Mouse (Mus musculus): ENCODE results near the gene Sipa1l1. TPM values are rescaled to one million over a fixed set of nuclear protein-coding genes. Genes with fewer than 3 reads are reported as not detected.
A peak's percentile ranks its signal among the peaks of the same experiment; 100 is the strongest.
"Not testable (repeated sequence)": the region's sequence is repeated elsewhere in the genome, so short reads cannot be mapped to it uniquely, and the experiment has no call there.

Sipa1l1 gene
- polyA plus RNA-seq, 1 experiment from 2014 or later: 39.0 TPM

GRCm38 (mm10) chr12:82468416-82468815 lies 299.3 kb downstream of the Sipa1l1 start:
- no peak for ATAC-seq (ENCODE audit: insufficient number of reproducible peaks, low FRiP score, low TSS enrichment, low read depth)
- no peaks in the 10 kb centered on the region for H3K9me3 ChIP-seq
- no peaks in the 10 kb centered on the region for H3K36me3 ChIP-seq
- H3K9ac ChIP-seq: no peak overlapping the region
- no peaks in the 10 kb centered on the region for H3K27me3 ChIP-seq
- H3K4me3 ChIP-seq: no peak overlapping the region
- WGBS: 47% methylated on average over 5 of the region's 5 CpGs
- H3K27ac ChIP-seq: no peak overlapping the region
- no peak overlapping the region for H3K4me2 ChIP-seq
- peaks cover 11% of the 10 kb centered on the region for H3K4me1 ChIP-seq

DNA sequence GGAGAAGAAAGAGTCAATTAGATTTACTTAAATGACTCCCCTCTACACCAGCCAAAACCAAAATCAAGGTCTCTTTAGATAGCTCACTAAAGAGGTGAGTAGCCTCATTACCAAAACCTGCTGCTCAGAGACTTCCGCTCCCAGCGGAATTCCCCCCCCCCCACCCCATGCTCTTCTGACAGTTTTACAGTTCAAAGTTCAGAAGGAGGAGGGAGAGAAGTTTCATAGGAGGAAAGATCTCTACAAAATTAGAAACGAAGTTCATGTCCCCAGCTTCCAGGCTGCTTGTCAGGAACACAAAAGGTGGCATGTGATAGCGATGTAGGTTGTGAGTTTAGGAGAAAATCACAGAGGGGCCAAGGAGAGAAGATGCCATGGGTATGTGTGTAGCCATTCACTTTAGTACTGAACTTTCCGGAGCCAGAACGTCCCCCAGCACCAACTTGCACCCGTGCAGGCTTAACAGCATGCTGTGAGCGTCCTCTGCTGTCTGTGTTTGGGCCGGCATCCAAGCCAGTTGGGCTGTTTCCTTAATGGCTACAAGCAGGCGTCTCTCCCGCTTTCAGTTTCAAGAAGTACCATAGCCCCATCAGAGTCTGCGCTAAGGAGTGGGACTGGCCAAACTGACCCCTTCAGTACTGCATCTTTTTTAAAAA lies 300.7 kb downstream of the Sipa1l1 start:
- ATAC-seq (ENCODE audit: insufficient number of reproducible peaks, low FRiP score, low TSS enrichment, low read depth): peak; percentile 80
- peak overlapping the region; percentile 48 for H3K4me3 ChIP-seq
- H3K9ac ChIP-seq: peak overlapping the region; percentile 23; the same call in 1 of the 2 replicates
- peaks cover 11% of the 10 kb centered on the region for H3K4me1 ChIP-seq
- no peaks in the 10 kb centered on the region for H3K9me3 ChIP-seq
- peak overlapping the region; percentile 86 for H3K4me2 ChIP-seq
- no peaks in the 10 kb centered on the region for H3K36me3 ChIP-seq
- H3K27me3 ChIP-seq: no peaks in the 10 kb centered on the region
- peak overlapping the region; percentile 81 for H3K27ac ChIP-seq
- WGBS: 2% methylated on average over 12 of the region's 12 CpGs

DNA sequence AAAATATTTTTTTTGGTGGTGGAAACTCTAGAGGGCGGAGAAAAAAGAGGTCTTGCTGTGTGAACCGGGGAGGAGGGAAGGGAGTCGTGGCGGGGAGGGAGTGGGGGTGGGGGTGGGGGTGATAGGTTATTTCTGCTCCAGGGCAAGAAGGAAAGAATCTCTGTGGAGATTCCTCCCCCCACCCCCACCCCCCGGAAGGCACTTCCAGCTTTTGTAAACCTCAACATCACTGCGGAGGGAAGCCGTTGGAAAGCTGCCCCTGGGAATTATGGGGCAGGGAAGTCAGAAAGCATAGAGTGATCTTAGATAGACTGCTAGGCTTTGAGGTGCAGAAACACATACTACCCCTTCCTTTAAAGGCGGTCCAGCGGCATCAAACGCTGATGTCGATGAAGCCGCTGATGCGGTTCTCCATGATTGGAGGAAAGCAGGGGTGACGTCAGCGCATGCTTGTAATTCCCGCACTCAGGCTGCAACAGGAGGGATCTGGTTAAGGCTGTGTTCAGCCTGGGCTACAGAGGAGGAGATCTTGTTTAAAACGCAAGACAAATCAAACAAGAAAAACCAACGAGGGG lies 301.3 kb downstream of the Sipa1l1 start:
- Histone ChIP-seq H3K4me1 (peaks cover 11% of the 10 kb centered on the region), H3K27ac (peak overlapping the region; percentile 81), H3K9ac (peak overlapping the region; percentile 23; the same call in 1 of the 2 replicates)

DNA sequence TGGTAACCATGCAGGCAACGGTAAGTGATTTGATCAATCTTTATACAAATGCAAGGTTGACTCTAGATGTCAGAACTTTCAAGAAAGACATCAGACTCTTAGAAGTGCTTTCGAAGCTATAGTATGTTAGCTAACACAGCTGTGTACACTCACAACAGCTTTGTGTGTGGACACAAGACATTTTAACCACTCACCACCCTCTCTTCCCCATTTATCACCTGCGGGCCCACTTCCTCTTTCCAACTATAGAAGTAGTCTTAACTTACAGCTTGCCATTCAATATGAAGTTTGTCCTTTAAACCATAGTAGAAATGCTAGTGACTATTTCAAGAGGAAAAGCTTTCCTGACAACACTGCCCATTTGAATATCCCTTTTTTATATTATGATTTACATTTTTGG lies 303.7 kb downstream of the Sipa1l1 start:
- no peak for ATAC-seq (ENCODE audit: insufficient number of reproducible peaks, low FRiP score, low TSS enrichment, low read depth)
- Histone ChIP-seq H3K9ac (no peak overlapping the region), H3K36me3 (no peaks in the 10 kb centered on the region), H3K4me2 (no peak overlapping the region), H3K27ac (no peak overlapping the region), H3K4me1 (peaks cover 13% of the 10 kb centered on the region), H3K9me3 (no peaks in the 10 kb centered on the region), H3K27me3 (no peaks in the 10 kb centered on the region), H3K4me3 (no peak overlapping the region)
- 89% methylated on average over 3 of the region's 3 CpGs for WGBS

More for the DNA sequence above, 301.3 kb downstream of the Sipa1l1 start:
- WGBS: 2% methylated on average over 18 of the region's 18 CpGs
- no peaks in the 10 kb centered on the region for H3K27me3 ChIP-seq
- H3K4me3 ChIP-seq: peak overlapping the region; percentile 48
- peak overlapping the region; percentile 86 for H3K4me2 ChIP-seq
- H3K36me3 ChIP-seq: no peaks in the 10 kb centered on the region
- H3K9me3 ChIP-seq: no peaks in the 10 kb centered on the region
- ATAC-seq (ENCODE audit: insufficient number of reproducible peaks, low FRiP score, low TSS enrichment, low read depth): peak; percentile 79

GRCm38 (mm10) chr12:82473238-82473637 lies 304.1 kb downstream of the Sipa1l1 start:
- H3K27ac ChIP-seq: no peak overlapping the region
- no peaks in the 10 kb centered on the region for H3K27me3 ChIP-seq
- no peak for ATAC-seq (ENCODE audit: insufficient number of reproducible peaks, low FRiP score, low TSS enrichment, low read depth)
- peaks cover 15% of the 10 kb centered on the region for H3K4me1 ChIP-seq
- no peak overlapping the region for H3K9ac ChIP-seq
- H3K4me2 ChIP-seq: no peak overlapping the region
- no peaks in the 10 kb centered on the region for H3K9me3 ChIP-seq
- H3K36me3 ChIP-seq: no peaks in the 10 kb centered on the region
- 89% methylated on average over 4 of the region's 4 CpGs for WGBS
- H3K4me3 ChIP-seq: no peak overlapping the region

DNA sequence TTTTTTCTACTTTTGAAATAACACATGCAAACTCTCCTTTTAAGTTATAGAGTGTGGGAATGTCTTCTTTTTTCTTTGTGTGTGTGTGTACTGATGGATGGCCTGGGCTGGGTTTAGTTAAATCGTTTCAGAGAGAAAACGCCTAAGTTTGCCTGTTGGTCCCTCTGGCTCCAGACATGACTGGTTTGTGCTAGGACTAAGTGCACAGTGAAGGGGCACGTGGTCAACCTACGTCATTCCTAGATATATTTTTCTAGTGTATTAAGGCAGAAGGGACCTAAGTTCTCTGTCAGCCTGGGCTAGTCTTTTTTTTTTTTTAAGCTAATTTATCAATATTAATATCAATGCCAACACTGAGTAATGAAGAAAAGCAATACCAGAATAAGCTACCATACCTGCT lies 305.3 kb downstream of the Sipa1l1 start:
- Histone ChIP-seq H3K27ac (no peak overlapping the region), H3K4me2 (no peak overlapping the region), H3K27me3 (no peaks in the 10 kb centered on the region), H3K4me1 (peaks cover 17% of the 10 kb centered on the region), H3K36me3 (no peaks in the 10 kb centered on the region), H3K4me3 (no peak overlapping the region), H3K9ac (no peak overlapping the region), H3K9me3 (no peaks in the 10 kb centered on the region)
- 85% methylated on average over 4 of the region's 4 CpGs for WGBS
- ATAC-seq (ENCODE audit: insufficient number of reproducible peaks, low FRiP score, low TSS enrichment, low read depth): no peak

DNA sequence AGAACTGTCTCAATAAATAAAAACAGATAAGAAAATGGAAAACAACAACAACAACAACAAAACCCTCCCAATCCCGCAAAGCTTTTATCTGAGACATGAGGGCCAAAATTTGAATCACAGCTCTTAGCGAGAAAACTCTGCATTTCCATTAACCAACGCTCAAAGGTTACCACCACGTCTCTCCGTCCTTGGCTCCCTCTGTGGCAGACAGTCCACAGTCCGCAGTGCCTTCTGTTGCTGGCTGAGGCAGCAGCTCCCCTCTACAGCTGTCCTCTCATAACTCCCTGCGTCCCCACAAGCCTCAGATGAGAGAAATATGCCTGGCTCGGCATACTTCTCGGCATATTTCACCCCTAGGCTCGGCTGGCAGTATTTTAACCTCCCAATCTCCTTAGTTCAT lies 306.9 kb downstream of the Sipa1l1 start:
- H3K27me3 ChIP-seq: no peaks in the 10 kb centered on the region
- H3K4me2 ChIP-seq: no peak overlapping the region
- H3K27ac ChIP-seq: no peak overlapping the region
- WGBS: 80% methylated on average over 10 of the region's 10 CpGs
- no peak overlapping the region for H3K4me3 ChIP-seq
- H3K9me3 ChIP-seq: no peaks in the 10 kb centered on the region
- no peak for ATAC-seq (ENCODE audit: insufficient number of reproducible peaks, low FRiP score, low TSS enrichment, low read depth)
- no peak overlapping the region for H3K9ac ChIP-seq
- no peaks in the 10 kb centered on the region for H3K36me3 ChIP-seq
- peaks cover 12% of the 10 kb centered on the region for H3K4me1 ChIP-seq

DNA sequence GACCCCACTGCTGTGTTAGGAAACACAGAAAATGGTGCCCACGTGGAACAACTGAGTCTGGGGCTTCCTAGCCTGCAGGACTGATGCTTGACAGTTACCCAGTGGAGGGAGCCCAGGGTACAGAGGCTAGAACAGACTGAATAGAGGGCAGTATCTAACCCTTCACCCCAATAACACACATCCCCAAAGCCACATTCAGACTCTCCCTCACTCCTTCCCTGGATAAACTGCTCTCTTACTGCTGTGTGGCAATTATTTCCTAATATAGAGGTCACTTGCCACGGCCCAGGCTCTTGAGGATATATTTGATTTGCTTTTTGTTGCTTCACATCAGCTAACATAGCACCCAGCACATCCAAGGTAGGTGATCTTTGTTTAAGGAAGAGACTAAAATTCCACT lies 307.5 kb downstream of the Sipa1l1 start:
- peaks cover 12% of the 10 kb centered on the region for H3K4me1 ChIP-seq
- H3K9ac ChIP-seq: no peak overlapping the region
- H3K36me3 ChIP-seq: no peaks in the 10 kb centered on the region
- no peak overlapping the region for H3K4me3 ChIP-seq
- H3K27me3 ChIP-seq: no peaks in the 10 kb centered on the region
- no peak for ATAC-seq (ENCODE audit: insufficient number of reproducible peaks, low FRiP score, low TSS enrichment, low read depth)
- no peaks in the 10 kb centered on the region for H3K9me3 ChIP-seq
- H3K27ac ChIP-seq: no peak overlapping the region
- no peak overlapping the region for H3K4me2 ChIP-seq
- WGBS: 65% methylated on average over 2 of the region's 2 CpGs

DNA sequence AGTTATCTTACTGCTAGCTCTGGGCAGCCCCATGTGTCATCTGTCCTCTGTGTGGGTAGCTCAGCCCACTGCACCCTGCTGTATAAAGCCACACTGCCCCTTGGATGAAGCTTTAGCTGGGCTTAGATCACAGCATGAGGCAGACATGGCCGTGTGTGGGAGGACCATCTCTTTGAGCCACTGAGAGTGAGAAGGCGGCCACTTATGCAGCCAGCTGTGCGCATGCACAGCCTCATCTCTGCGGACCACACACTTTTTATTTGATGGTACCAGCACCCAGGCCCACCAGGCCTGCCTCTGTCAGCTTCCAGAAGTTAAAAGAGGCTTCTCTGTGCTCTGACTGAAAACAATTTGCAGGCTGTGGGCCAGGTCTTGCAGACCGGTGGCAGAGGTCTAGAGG lies 308.7 kb downstream of the Sipa1l1 start:
- Histone ChIP-seq H3K27me3 (no peaks in the 10 kb centered on the region), H3K9me3 (no peaks in the 10 kb centered on the region), H3K4me1 (peaks cover 12% of the 10 kb centered on the region), H3K9ac (no peak overlapping the region), H3K4me3 (no peak overlapping the region), H3K36me3 (no peaks in the 10 kb centered on the region), H3K27ac (no peak overlapping the region), H3K4me2 (no peak overlapping the region)
- no peak for ATAC-seq (ENCODE audit: insufficient number of reproducible peaks, low FRiP score, low TSS enrichment, low read depth)
- WGBS: 34% methylated on average over 5 of the region's 5 CpGs

DNA sequence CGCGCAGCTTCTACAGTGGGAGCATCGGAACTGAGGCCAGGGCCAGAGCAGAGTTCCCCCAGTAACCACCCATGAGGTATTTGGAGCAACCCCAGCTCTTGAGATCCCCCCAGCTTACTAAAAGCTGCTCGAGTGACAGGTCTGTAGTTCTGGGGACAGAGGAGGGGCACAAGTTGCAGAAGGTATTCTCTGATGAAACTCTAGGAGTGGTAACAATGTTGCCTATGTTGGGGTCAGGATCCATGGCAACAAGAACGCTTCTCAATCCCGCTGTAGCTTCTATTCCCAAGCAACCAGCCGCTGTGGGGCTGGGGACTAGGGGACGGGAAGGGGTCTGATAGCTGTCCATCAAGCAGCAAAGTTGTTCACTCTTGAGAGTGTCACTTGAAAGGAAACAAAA lies 309.1 kb downstream of the Sipa1l1 start:
- Histone ChIP-seq H3K27ac (no peak overlapping the region), H3K27me3 (no peaks in the 10 kb centered on the region), H3K36me3 (no peaks in the 10 kb centered on the region), H3K9ac (no peak overlapping the region), H3K4me3 (no peak overlapping the region), H3K4me2 (no peak overlapping the region), H3K9me3 (no peaks in the 10 kb centered on the region), H3K4me1 (peaks cover 12% of the 10 kb centered on the region)
- WGBS: 38% methylated on average over 8 of the region's 8 CpGs
- ATAC-seq (ENCODE audit: insufficient number of reproducible peaks, low FRiP score, low TSS enrichment, low read depth): no peak

DNA sequence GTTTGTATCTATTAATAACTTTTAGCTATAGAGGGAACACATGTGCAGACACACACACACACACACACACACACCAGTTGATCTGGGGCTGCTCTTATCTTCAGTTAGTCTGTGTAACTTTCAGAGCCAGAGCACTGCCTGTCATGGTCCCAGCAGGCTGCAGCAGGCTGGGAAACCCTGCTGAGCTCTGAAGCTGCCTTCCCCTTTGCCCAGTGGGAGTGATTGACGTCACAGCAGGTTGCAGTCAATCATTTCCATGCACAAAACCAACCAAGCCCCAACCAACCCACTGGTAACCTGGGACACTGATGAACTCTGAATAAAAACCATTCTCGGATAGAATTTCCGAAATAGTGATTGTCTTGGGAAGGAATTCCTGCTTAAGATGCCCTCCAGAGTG lies 310.3 kb downstream of the Sipa1l1 start:
- no peak overlapping the region for H3K9ac ChIP-seq
- no peak for ATAC-seq (ENCODE audit: insufficient number of reproducible peaks, low FRiP score, low TSS enrichment, low read depth)
- no peak overlapping the region for H3K4me2 ChIP-seq
- no peaks in the 10 kb centered on the region for H3K36me3 ChIP-seq
- no peak overlapping the region for H3K4me3 ChIP-seq
- H3K27ac ChIP-seq: no peak overlapping the region
- no peaks in the 10 kb centered on the region for H3K9me3 ChIP-seq
- WGBS: 55% methylated on average over 3 of the region's 3 CpGs
- peaks cover 12% of the 10 kb centered on the region for H3K4me1 ChIP-seq
- H3K27me3 ChIP-seq: no peaks in the 10 kb centered on the region

DNA sequence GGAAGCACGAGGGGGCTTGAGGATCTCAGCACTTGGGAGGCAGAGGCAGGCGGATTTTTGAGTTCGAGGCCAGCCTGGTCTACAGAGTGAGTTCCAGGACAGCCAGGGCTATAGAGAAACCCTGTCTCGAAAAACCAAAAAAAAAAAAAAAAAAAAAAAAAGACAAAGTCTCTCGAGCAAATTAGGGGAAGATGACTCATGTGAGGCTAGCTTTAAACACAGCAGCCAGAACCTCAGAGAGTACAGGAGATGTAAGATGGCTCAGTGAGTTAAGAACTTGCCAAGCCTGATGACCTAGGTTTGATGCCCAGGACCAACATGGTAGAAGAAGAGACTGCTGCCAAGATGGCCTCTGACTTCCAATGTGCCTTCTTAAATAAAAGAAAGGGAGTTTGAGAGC lies 311.3 kb downstream of the Sipa1l1 start:
- H3K4me2 ChIP-seq; H3K27ac ChIP-seq; H3K4me3 ChIP-seq; ATAC-seq (ENCODE audit: insufficient number of reproducible peaks, low FRiP score, low TSS enrichment, low read depth); H3K36me3 ChIP-seq; H3K9me3 ChIP-seq; H3K9ac ChIP-seq; H3K27me3 ChIP-seq: not testable (repeated sequence)
- 70% methylated on average over 4 of the region's 5 CpGs for WGBS
- peaks cover 12% of the 10 kb centered on the region for H3K4me1 ChIP-seq
